Mouse (Mus musculus) thymus, adult 2 months (tissue): ENCODE measurements around the gene Sod3.

Experiments
- CTCF ChIP-seq: fragments of 200-500 bp; IDR thresholded peaks from 2 replicates; pipeline ENCODE4 v1.5.1; 2012; ENCODE audit warnings: mild to moderate bottlenecking, control low read depth, low read length, moderate library complexity, borderline replicate concordance; ENCODE audit not compliant: control insufficient read depth, poor library complexity, insufficient read depth; ENCODE audit errors: extremely low read depth
- POLR2A ChIP-seq: fragments of 200-500 bp; IDR thresholded peaks from 2 replicates; pipeline ENCODE4 v1.6.1; 2012; ENCODE audit warnings: mild to moderate bottlenecking, low read length, control low read depth, moderate library complexity; ENCODE audit not compliant: control insufficient read depth, poor library complexity, insufficient read depth; ENCODE audit errors: extremely low read depth

DNA sequence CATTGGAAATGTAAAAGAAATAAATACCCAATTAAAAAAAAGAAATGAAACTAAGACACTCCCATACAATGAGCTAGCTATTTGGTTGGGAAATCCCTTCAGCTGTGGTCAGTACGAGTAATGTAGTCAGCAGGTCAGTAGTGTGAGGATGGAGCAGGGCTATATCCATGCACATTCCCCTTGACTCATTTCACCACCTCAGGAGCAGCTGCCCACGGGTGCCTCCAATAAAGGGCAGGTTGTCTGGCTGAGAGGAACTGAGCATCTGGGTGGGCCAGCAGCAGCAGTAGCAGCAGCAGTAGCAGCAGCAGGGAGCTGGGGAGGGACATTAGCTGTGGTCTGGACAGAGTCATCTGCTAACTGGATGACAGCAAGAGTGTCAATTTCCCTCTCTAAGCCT is 22.4 kb downstream of the Sod3 start:
- TF ChIP-seq CTCF (no peak), POLR2A (no peak)
